Mouse (Mus musculus): ENCODE results near the gene Shc4.

DNA sequence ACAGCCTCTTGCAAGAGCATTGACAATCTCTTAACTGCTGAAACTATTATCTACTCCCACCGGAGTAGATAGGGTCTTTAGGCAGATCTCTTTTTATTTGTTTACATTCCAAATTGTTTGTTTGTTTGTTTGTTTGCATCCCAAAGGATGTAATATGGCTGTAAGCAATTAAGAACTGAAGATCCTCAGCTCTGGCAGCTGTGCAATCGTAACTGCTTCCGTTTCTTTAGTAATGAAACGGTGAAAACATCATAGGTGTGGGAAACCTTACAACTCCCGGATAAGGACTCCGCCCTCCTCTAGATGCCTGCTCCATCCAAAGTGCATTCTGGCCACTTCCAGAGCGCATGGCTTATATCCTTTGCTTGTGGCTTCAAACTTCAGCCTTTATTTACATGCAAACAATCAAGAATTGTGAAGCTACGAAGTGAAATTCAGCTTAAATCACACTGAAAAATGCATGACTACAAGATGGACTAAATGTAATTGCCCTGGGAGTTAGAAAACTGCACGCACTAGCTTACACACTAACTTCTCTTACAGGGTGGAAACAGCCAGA, 99.7 kb downstream of the Shc4 start:
- TF ChIP-seq FOSL1 (IDR thresholded peaks at IDR 0.05; ENCODE audit: insufficient read depth, low read length, poor library complexity, severe bottlenecking) (no peak), CTCF (IDR thresholded peaks at IDR 0.05; ENCODE audit: control insufficient read depth, insufficient read depth, insufficient read length) (no peak)
